9 mouse cellular contexts compared by ENCODE assay signal in the genomic region with DNA sequence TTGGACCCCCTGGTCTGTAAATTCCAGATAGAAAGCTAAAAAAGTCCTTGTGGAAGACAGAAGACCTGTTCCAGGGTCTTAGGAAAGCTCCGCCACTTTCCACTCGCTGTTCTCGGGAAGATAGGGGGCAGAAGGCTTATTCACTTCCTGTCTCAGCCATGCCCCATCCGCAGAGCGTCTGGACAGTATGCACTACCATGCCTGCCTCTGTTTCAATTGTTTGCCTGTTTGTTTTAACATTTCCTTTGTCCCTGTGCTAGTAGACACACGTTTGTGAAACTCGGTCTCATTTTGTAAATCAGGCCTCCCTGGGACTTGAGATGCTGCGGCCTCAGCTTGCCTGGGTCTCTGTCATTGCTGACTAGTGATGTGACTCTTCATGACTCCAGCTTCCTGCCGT. TPM values are rescaled to one million over a fixed set of nuclear protein-coding genes. Genes with fewer than 3 reads are reported as not detected.
DNase-seq lines count a peak whose midpoint lies in the region; ATAC-seq and TF ChIP-seq lines count a peak whose summit lies in the region.
"Had no signal": no experiment of that assay in that cellular context is flagged by ENCODE, and none has a peak within 500 bp of the region (broad histone marks: within the 10 kb centered on the region; RNA-seq: fewer than 3 reads in every experiment).

No protein-coding gene starts in this region.

- H3K4me2 ChIP-seq in liver, embryonic 12.5 days = peak overlapping the region; percentile 68
- H3K4me2 ChIP-seq in midbrain, embryonic 15.5 days = no peak overlapping the region

- no peak for TF ChIP-seq POLR2A in small intestine, adult 2 months (IDR thresholded peaks at IDR 0.05; ENCODE audit: low read depth, low read length)

- no peak; the same call in none of the 2 replicates for TF ChIP-seq CTCF in left cerebral cortex, adult 2 months (IDR thresholded peaks at IDR 0.05)
- no peak for TF ChIP-seq CTCF in small intestine, adult 2 months (IDR thresholded peaks at IDR 0.05; ENCODE audit: extremely low read depth, insufficient read length, insufficient replicate concordance, low read depth, low read length)

- H3K27me3 ChIP-seq in liver, embryonic 12.5 days (replicated peaks) = peaks cover 12% of the 10 kb centered on the region; the same call in 1 of the 2 replicates
- no peaks in the 10 kb centered on the region for H3K27me3 ChIP-seq in small intestine, adult 2 months (ENCODE audit: control insufficient read depth, insufficient read depth, low read length)
- H3K27me3 ChIP-seq in midbrain, embryonic 15.5 days (replicated peaks) = no peaks in the 10 kb centered on the region

- H3K4me1 ChIP-seq in liver, embryonic 12.5 days = peaks cover 91% of the 10 kb centered on the region
- H3K4me1 ChIP-seq in small intestine, adult 2 months (ENCODE audit: control insufficient read depth, insufficient read depth, insufficient read length, low read length) = peaks cover 22% of the 10 kb centered on the region; the same call in 1 of the 2 replicates
- peaks cover 7% of the 10 kb centered on the region for H3K4me1 ChIP-seq in midbrain, embryonic 15.5 days

- H3K4me3 ChIP-seq in left cerebral cortex, adult 2 months = no peak overlapping the region
- H3K4me3 ChIP-seq in liver, embryonic 12.5 days = 0 out of 2 replicates have a peak overlapping the region, but pooled peaks have one; percentile 6
- H3K4me3 ChIP-seq in small intestine, adult 2 months (ENCODE audit: low read depth, low read length) = no peak overlapping the region
- no peak overlapping the region for H3K4me3 ChIP-seq in midbrain, embryonic 15.5 days

- WGBS in liver, embryonic 12.5 days (ENCODE audit: insufficient replicate concordance) = 25% methylated on average over 9 of the region's 9 CpGs
- 64% methylated on average over 9 of the region's 9 CpGs for WGBS in small intestine, adult 2 months
- WGBS in midbrain, embryonic 15.5 days = 69% methylated on average over 9 of the region's 9 CpGs

- no peak for ATAC-seq in liver, embryonic 12.5 days
- ATAC-seq in midbrain, embryonic 15.5 days (replicated peaks) = no peak

- no peaks in the 10 kb centered on the region for H3K9me3 ChIP-seq in liver, embryonic 12.5 days (replicated peaks)
- no peaks in the 10 kb centered on the region for H3K9me3 ChIP-seq in midbrain, embryonic 15.5 days

- peak overlapping the region; percentile 56 for H3K27ac ChIP-seq in left cerebral cortex, adult 2 months
- H3K27ac ChIP-seq in liver, embryonic 12.5 days = peak overlapping the region; percentile 56
- peak overlapping the region; percentile 36; the same call in 1 of the 2 replicates for H3K27ac ChIP-seq in small intestine, adult 2 months (ENCODE audit: insufficient read depth, low read depth, low read length)
- no peak overlapping the region for H3K27ac ChIP-seq in midbrain, embryonic 15.5 days

- peak; percentile 35 for DNase-seq in embryo, embryonic 10 days (ENCODE audit: low spot score)
- DNase-seq in embryo, embryonic 11 days = no peak
- DNase-seq in left cerebral cortex, adult 2 months (ENCODE audit: extremely low spot score in 1 of 2, low spot score in 2 of 2) = no peak
- DNase-seq in left cerebral cortex, postnatal 36 days (ENCODE audit: low spot score in 2 of 2) = no peak
- DNase-seq in adrenal gland, adult 18-20 months (ENCODE audit: low spot score in 2 of 2) = no peak
- DNase-seq: right cerebral cortex, postnatal 14 days had no signal

- peak overlapping the region; percentile 29; the same call in 1 of the 2 replicates for H3K9ac ChIP-seq in liver, embryonic 12.5 days
- no peak overlapping the region for H3K9ac ChIP-seq in midbrain, embryonic 15.5 days

- intact Hi-C loops in left cerebral cortex, adult 2 months (cut with DNase I) = loop anchor here (5.0 kb wide), 1 partner anchor 41 kb away; a partner anchor contains a TSS
- intact Hi-C loops in left cerebral cortex, postnatal 36 days (cut with DNase I) = no loop called here

- H3K36me3 ChIP-seq in liver, embryonic 12.5 days = no peaks in the 10 kb centered on the region; the same call in 1 of the 2 replicates
- H3K36me3 ChIP-seq in small intestine, adult 2 months (ENCODE audit: control insufficient read depth, insufficient read depth, low read length) = no peaks in the 10 kb centered on the region
- no peaks in the 10 kb centered on the region for H3K36me3 ChIP-seq in midbrain, embryonic 15.5 days (replicated peaks)

RNA-seq across cellular contexts. Expression of a gene that starts 43.4 kb away (rescaled TPM):
- 10 to 100 TPM; 84.4 to 86.9 TPM for total RNA-seq in left cerebral cortex, adult 2 months (2021)
- 10 to 100 TPM; 89.3 to 89.6 TPM for total RNA-seq in left cerebral cortex, postnatal 36 days (2021)
- 42.1 and 42.2 TPM in 2 replicates for polyA plus RNA-seq in liver, embryonic 12.5 days (2016; fragmentation: Nextera tagmentation; extraction: Ambion mirVana)
- polyA plus RNA-seq in small intestine, adult 2 months (2012; rRNA removed) = 8.1 and 20.2 TPM in 2 replicates
- 10 to 100 TPM; 29.2 to 39.1 TPM for total RNA-seq in adrenal gland, adult 18-20 months (2021)
- 30.2 and 33.6 TPM in 2 replicates for polyA plus RNA-seq in midbrain, embryonic 15.5 days (2015; fragmentation: Nextera tagmentation; extraction: Ambion mirVana)
